Mouse (Mus musculus): Measurements from ENCODE around the gene Akt1s1. TPM values are rescaled to one million over a fixed set of nuclear protein-coding genes. Genes with fewer than 3 reads are reported as not detected.
A peak's percentile ranks its signal among the peaks of the same experiment; 100 is the strongest.

Gene Akt1s1
- 93.8 and 99.5 TPM in 2 replicates for polyA plus RNA-seq (2012; rRNA removed)

DNA sequence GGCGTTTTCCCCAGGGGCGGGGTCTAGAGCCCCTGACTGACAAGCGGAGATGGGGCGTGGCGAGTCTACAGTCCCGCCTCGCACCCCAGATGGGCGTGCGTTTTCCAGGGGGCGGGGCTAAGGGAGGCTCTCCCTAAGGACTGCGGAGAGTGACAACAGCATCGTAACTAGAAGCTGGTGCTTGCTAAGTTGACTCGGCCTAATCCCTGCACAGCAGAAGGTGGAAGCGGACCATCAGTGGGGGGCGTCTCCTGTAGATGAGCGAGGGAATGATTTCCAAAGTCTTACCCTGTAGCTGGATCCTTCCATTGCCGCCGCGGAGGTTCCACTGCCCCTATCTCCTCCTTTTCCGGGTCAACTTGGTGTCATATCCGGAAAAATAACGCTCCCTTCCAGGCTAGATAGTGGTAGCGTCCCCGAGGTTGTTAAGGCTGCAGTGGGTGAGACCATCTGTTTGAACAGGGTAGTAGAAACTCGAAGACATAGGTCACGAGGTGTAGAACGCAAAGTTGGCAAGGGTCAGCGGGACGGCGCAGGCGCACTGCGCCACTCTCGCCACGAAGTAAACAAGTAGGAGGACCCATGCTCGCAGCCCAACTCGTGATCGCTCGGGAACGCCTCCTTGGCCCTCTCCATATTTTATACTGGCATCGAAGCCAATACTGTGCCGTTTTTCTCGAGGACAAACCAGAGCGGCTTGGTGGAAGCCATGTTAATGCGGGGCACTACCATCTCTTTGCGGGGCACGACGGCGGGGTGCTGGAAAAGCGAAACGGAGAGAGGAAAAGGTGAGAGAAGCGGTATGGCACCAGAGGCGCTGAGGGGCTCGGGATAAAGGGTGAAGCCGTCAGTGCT, at the start of gene Akt1s1, which contains the start of gene Tbc1d17:
Gene Akt1s1, plus strand, starts transcription at position 431 of the 855 bp plus-strand sequence.
Gene Tbc1d17, minus strand, starts transcription at position 519 of the 855 bp plus-strand sequence.
- peak; percentile 91 for DNase-seq (ENCODE audit: low spot score)

- no peak for DNase-seq (ENCODE audit: low spot score)
Observed at GRCm38 (mm10) chr7:44808927-44809326, 39.9 kb upstream of the Akt1s1 start.

- DNase-seq (ENCODE audit: low spot score), result no peak
Observed at GRCm38 (mm10) chr7:44809466-44809865, 39.3 kb upstream of the Akt1s1 start.

GRCm38 (mm10) chr7:44810365-44810764, 38.4 kb upstream of the Akt1s1 start:
- DNase-seq (ENCODE audit: low spot score), result peak; percentile 10

- DNase-seq (ENCODE audit: low spot score), result peak; percentile 4
Observed at GRCm38 (mm10) chr7:44810819-44811557, 37.8 kb upstream of the Akt1s1 start.

DNA sequence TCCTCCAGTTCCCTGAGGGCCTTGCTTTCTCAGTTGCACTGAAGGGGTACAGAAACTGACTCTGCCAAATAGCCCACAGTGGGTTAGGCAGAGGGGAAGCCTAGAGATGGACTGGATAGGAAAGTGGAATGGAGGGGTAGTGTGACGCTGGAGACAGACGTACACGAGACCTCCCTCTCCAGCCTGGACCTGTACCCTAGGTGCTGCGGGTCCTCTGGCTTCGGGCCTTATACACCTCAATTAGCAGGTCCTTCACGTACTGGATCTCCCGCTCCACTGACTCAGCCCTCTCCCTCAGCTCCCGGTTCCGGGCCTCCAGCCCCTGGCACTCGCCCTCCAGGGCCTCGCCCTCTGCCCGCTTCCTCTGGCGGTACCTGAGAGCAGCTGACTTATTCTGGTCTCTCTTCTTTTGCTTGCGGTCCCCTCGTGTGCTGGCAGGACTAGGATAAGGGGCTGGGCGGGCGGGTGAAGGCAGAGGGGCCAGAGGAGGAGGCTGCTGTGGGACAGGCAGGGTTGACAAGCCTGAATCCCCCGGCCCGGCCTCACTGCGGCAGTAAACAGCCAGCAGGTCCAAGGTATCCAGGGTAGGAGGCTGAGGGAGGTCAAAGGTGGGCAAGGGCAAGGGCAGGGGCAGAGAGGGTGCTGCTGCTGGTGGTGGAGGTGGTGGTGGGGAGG, 36.0 kb upstream of the Akt1s1 start:
- peak; percentile 23 for DNase-seq (ENCODE audit: low spot score)

DNA sequence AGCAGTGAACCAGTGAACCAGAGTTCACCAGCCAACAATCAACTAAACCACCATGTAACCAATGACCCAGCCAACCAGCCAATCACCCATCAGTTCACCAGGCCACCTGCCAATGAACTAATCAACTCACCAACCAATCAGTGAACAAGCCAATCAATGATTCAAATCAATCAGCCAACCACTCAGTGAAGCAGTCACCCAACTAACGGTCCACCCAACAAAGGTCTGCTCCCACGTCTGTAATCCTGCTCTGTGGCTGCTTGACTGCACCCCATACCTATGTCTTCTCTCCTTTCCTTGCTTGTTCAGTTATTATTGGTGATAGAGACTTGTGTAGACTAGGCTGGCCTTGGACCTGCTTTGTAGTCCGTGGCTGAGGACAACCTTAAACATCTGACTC, 34.8 kb upstream of the Akt1s1 start:
- peak; percentile 5 for DNase-seq (ENCODE audit: low spot score)

DNA sequence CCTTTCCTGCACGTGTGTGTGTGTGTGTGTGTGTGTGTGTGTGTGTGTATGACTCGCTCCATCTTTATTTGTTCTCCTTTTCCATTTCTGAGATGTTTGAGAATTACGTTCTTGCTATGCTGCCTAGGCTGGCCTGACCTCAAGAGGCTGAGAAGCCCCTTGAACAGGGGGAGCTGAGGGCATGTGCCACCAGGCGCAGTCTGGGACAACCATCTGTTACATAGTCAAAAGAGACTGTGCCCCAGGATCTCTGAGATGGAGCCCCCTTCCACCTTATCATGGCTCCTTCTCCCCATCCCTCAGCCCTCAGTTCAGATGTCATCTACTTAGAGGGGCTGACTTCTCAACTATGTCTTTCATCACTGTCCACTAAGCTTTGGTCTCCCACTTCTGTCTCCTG, 34.4 kb upstream of the Akt1s1 start:
- DNase-seq (ENCODE audit: low spot score), result no peak

DNA sequence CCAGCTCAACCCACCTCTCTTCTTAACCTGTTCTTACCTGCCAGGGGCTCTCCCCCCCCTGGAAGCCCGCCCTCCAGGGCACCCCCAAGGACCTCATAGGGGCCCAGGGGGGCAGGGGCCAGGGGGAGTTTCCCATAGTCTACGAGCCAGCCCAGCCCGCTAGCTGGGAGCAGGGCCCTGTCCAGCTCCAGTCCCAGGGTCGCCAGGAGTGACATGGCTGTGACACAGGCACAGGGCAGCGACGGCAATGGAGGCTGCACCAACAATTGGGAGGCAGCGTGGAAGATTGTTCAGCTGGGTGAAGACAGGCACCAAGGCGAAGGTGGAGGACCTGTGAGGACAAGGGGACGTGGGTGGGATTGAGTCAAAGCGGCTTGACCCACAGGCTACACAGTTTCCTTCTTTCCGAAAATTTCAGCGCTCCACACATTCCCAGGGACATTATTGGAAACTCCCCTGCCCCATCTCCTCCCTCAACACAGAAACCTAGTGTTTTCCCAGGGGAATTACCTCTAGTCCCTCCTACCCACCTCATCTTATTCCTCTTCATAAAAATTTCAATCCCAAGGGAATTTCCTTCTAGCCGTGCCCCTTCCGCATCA, 33.7 kb upstream of the Akt1s1 start:
- DNase-seq (ENCODE audit: low spot score), result peak; percentile 28

- DNase-seq (ENCODE audit: low spot score), result peak; percentile 97
Observed at GRCm38 (mm10) chr7:44815721-44816469, 32.9 kb upstream of the Akt1s1 start, which contains the start of the genes Nup62 and Il4i1. Gene Nup62 (plus strand): TSS chr7:44816088. Gene Il4i1 (plus strand): TSS chr7:44816387.

DNA sequence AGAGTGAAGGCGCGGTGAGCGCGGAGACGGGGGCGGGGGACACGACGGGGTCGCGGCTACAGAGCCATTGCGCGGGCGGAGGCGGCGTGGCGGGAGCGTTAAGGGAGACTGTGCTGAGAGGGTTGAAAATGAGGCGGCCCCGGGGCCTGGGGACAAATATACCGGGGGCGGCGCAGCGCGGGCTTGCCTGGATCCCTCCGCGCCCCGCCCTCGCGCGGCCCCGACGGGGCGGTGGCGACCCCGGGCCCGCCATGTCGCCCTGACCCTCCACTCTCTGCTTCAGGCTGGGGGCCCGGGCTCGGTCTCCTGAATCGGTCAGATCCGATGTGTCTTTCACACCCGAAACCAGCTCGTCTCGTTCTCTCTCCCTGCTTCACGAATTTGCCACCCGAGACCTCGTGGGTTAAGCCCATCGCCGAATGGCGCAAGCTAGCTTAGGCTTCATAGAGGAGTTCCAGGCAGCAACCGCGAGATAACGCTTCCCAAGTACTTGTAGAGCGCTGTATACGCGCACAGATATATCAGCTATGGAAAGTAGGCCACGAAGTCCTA, 32.2 kb upstream of the Akt1s1 start, which contains the start of gene Atf5:
Gene Atf5, minus strand, starts transcription at position 189 of the 552 bp plus-strand sequence.
- no peak for DNase-seq (ENCODE audit: low spot score)

DNA sequence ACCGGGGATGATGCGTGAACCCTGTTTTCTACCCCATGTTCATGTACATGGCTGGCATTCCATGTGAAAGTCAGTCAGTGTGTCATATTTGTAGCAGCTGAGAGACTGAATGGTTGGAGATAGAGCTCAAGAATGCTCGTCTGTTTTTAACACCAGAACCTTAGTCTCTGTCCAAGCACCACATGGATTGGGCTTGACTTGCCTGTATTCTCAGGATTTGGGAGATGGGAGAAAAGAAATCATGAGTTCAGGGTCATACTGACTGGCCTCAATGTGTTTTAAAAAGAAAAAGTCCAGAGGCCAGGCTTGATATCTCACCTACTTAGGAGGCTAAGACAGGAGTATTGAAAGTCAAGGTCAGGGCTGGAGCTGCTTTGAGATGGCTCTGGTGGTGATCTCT, 31.4 kb upstream of the Akt1s1 start:
- DNase-seq (ENCODE audit: low spot score), result peak; percentile 15

- DNase-seq (ENCODE audit: low spot score), result peak; percentile 12
Observed at GRCm38 (mm10) chr7:44818164-44818563, 30.6 kb upstream of the Akt1s1 start.

GRCm38 (mm10) chr7:44818751-44819235, 30.0 kb upstream of the Akt1s1 start:
- peak; percentile 30 for DNase-seq (ENCODE audit: low spot score)

DNA sequence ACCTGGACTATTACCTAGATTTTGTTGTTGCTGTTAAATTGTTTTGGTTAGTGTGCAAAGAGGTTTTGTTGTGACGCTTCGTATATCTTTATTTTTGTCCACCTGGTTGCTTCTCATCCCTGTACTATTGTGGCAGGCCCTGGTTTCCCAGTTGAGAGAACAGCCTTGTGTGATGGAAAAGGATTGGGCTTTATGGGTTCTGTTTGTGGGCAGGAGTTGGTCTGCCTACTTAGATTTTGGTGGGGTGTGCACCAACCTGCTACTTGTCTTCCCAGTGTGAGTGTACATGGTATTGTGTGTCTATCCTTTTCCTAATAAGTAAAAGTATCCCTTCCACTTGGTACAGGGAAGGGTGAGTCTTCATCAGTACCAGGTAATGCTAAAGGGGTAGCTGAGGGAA, 29.4 kb upstream of the Akt1s1 start:
- DNase-seq (ENCODE audit: low spot score), result peak; percentile 6

DNA sequence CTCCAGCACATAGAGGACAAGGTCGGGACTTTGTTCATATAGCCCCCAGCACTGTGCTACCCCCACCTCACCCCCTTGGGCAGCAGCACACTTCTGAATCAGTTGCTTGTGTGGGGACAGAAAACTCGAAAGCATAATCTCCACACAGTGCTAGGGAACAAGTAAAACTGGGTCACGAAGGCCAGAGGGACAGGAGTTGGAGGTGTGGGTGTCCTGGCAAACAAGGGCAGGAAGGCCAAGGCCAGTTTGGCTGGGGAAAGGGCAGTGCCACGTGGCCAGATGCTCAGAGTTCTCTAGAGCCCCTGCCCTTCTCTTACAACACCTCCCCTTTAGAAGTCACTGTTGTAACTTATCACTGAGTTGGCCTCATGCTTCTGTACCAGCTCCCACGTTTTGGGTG, 28.9 kb upstream of the Akt1s1 start:
- DNase-seq (ENCODE audit: low spot score), result peak; percentile 17

- DNase-seq (ENCODE audit: low spot score), result peak; percentile 6
Observed at GRCm38 (mm10) chr7:44820525-44820924, 28.3 kb upstream of the Akt1s1 start.

DNA sequence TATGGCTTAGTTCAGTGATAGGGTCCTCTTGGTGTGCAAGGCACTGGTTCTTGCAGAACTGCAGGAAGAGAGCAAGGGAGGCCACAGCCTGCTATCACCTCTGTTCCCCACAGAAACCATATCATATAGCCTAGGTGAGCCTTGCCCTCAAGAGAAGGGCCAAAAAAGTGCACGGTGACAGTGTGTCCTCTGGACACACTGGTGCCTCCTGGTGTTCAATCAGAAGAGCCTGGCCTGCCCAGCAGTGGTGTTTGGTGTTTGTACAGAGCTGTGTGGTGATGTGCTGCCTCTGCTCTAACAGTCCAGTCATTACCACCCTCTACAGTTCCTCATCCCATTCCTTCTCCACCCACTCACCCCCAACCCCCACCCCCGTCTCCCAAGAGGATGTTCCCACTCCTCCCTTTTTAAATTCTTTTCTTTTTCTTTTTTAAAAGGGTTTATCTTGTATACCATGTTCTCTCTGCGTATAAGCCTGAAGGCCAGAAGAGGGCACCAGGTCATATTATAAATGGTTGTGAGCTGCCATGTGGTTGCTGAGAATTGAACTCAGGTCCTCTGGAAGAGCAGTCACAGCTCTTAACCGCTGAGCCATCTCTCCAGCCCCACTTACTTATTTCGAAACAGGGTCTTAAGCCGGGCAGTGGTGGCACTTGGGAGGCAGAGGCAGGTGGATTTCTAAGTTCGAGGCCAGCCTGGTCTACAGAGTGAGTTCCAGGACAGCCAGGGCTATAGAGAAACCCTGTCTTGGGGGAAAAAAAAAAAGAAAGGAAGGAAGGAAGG, 26.9 kb upstream of the Akt1s1 start:
- peak; percentile 15 for DNase-seq (ENCODE audit: low spot score)

- no peak for DNase-seq (ENCODE audit: low spot score)
Observed at GRCm38 (mm10) chr7:44823409-44823808, 25.4 kb upstream of the Akt1s1 start.

All from urinary bladder, adult 2 months (tissue).